Mouse (Mus musculus): ENCODE data around the gene Ccdc181.

DNA sequence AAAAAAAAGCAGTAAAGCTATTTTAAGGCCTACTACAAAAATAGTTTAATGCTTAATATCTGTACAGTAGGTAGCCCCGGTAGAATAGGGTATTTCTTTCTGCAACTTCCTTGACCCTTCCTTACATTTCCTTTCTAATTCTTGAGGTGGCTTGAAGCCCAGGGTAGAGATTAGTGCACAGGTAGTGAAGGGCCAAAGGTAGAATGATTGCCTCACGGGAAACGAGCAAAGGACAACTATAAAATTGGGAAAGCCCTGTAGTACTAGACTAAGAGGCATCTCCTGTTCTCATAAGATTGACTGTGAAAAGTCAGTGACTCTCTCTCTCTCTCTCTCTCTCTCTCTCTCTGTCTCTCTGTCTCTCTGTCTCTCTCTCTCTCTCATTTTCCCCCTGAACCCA is 60.0 kb downstream of the Ccdc181 start:
- TF ChIP-seq CTCF (IDR thresholded peaks at IDR 0.05; ENCODE audit: low read depth) (no peak), EP300 (IDR thresholded peaks at IDR 0.05; ENCODE audit: low read depth) (no peak)

All from liver, postnatal 0 days (tissue).